Mouse (Mus musculus) embryo, embryonic 11 days (tissue): ENCODE measurements around the gene Utp11.
"Not testable (repeated sequence)": the region's sequence is repeated elsewhere in the genome, so short reads cannot be mapped to it uniquely, and the experiment has no call there.

ENCODE experiments used
- DNase-seq: peaks from one replicate; pipeline ENCODE4 v3.0.0-alpha.2; 2015

The Utp11 gene

GRCm38 (mm10) chr4:124693135-124693894 is at the start of gene Utp11:
Utp11 (minus strand) TSS chr4:124693600.
- peak; percentile 95 for DNase-seq

- no peak for DNase-seq
Measured at GRCm38 (mm10) chr4:124742839-124743238, 49.4 kb upstream of the Utp11 start.

- peak; percentile 89 for DNase-seq
Measured at GRCm38 (mm10) chr4:124741376-124742343, 48.3 kb upstream of the Utp11 start, which contains the start of gene Inpp5b. Inpp5b (plus strand) TSS chr4:124741850.

GRCm38 (mm10) chr4:124738783-124739182 is 45.4 kb upstream of the Utp11 start:
- DNase-seq, result no peak

GRCm38 (mm10) chr4:124738013-124738412 is 44.6 kb upstream of the Utp11 start:
- DNase-seq, result no peak

GRCm38 (mm10) chr4:124737486-124737885 is 44.1 kb upstream of the Utp11 start:
- no peak for DNase-seq

GRCm38 (mm10) chr4:124736952-124737351 is 43.6 kb upstream of the Utp11 start:
- DNase-seq, result no peak

GRCm38 (mm10) chr4:124726121-124726520 is 32.7 kb upstream of the Utp11 start:
- no peak for DNase-seq

- no peak for DNase-seq
Measured at GRCm38 (mm10) chr4:124719101-124719500, 25.7 kb upstream of the Utp11 start.

- DNase-seq, result peak; percentile 97
Measured at GRCm38 (mm10) chr4:124714545-124715481, 21.4 kb upstream of the Utp11 start, which contains the start of gene Sf3a3. Sf3a3 (plus strand) TSS chr4:124714776.

GRCm38 (mm10) chr4:124713850-124714249 is 20.4 kb upstream of the Utp11 start:
- DNase-seq, result not testable (repeated sequence)

GRCm38 (mm10) chr4:124712618-124713017 is 19.2 kb upstream of the Utp11 start:
- no peak for DNase-seq

- DNase-seq, result peak; percentile 74
Measured at GRCm38 (mm10) chr4:124710776-124711291, 17.4 kb upstream of the Utp11 start.

- DNase-seq, result peak; percentile 75
Measured at GRCm38 (mm10) chr4:124709961-124710446, 16.6 kb upstream of the Utp11 start.

- peak; percentile 95 for DNase-seq
Measured at GRCm38 (mm10) chr4:124708518-124709477, 15.4 kb upstream of the Utp11 start.

GRCm38 (mm10) chr4:124708200-124708517 is 14.8 kb upstream of the Utp11 start:
- DNase-seq, result not testable (repeated sequence)

- not testable (repeated sequence) for DNase-seq
Measured at GRCm38 (mm10) chr4:124707381-124708199, 14.2 kb upstream of the Utp11 start.

- no peak for DNase-seq
Measured at GRCm38 (mm10) chr4:124705661-124706269, 12.4 kb upstream of the Utp11 start.

GRCm38 (mm10) chr4:124704797-124705474 is 11.5 kb upstream of the Utp11 start:
- DNase-seq, result peak; percentile 71
